Mouse (Mus musculus) heart, adult 2 months (tissue): ENCODE measurements around the gene Hoxa6. TPM values are rescaled to one million over a fixed set of nuclear protein-coding genes. Genes with fewer than 3 reads are reported as not detected.
A peak's percentile ranks its signal among the peaks of the same experiment; 100 is the strongest.

Experiments
- DNase-seq, 2 experiments: peaks; one replicate each; pipeline ENCODE4 v3.0.0; 2021
- H3K27ac ChIP-seq: fragments of 200-600 bp; 2 replicates; pipeline ENCODE4 v1.8.1; 2022
- H3K27me3 ChIP-seq: fragments of 200-500 bp; 2 replicates; pipeline ENCODE4 v1.6.1; 2012; ENCODE audit warnings: mild to moderate bottlenecking, low read length, inconsistent platforms, mixed read lengths; ENCODE audit not compliant: control insufficient read depth, insufficient read depth
- H3K36me3 ChIP-seq: fragments of 200-500 bp; 2 replicates; pipeline ENCODE4 v1.6.1; 2012; ENCODE audit warnings: low read length, inconsistent platforms; ENCODE audit not compliant: control insufficient read depth, insufficient read depth
- H3K4me1 ChIP-seq: fragments of 200-500 bp; 2 replicates; pipeline ENCODE4 v1.6.1; 2011; ENCODE audit warnings: low read length; ENCODE audit not compliant: control insufficient read depth, insufficient read depth
- H3K4me3 ChIP-seq: fragments of 200-600 bp; 2 replicates; pipeline ENCODE4 v1.8.1; 2022
- H3K79me2 ChIP-seq: fragments of 200-500 bp; replicated peaks from 2 replicates; pipeline ENCODE4 v1.6.1; 2012; ENCODE audit warnings: mild to moderate bottlenecking, inconsistent platforms, low read length, moderate library complexity, mixed read lengths; ENCODE audit not compliant: control insufficient read depth, insufficient read depth
- H3K9ac ChIP-seq: fragments of 200-500 bp; 2 replicates; pipeline ENCODE4 v1.6.1; 2012; ENCODE audit warnings: low read depth, mild to moderate bottlenecking, control low read depth, inconsistent platforms, low read length, mixed read lengths
- CTCF ChIP-seq: fragments of 200-600 bp; IDR thresholded peaks from 2 replicates; pipeline ENCODE4 v1.8.1; 2022; ENCODE audit warnings: antibody characterized with exemption, mild to moderate bottlenecking, moderate library complexity
- EP300 ChIP-seq: fragments of 200-500 bp; IDR thresholded peaks from 2 replicates; pipeline ENCODE4 v1.6.1; 2011; ENCODE audit warnings: low read depth, low read length, control low read depth; ENCODE audit not compliant: insufficient read depth
- POLR2A ChIP-seq: fragments of 200-500 bp; IDR thresholded peaks from 2 replicates; pipeline ENCODE4 v1.6.1; 2011; ENCODE audit warnings: mild to moderate bottlenecking, low read depth, low read length, control low read depth; ENCODE audit not compliant: insufficient read depth
- whole genome bisulfite sequencing: fragments of 180-500 bp; shearing (Covaris S2); methylation state at CpG from one replicate; pipeline ENCODE4 v1.1.7; 2018; 5-methylcytosine and 5-hydroxymethylcytosine counted together
- intact Hi-C: fragments of 180-260 bp; cut with DNase I; formaldehyde crosslinking; loops from one replicate; pipeline ENCODE4 v1.15.1; 2025
- polyA plus RNA-seq: library from polyadenylated mRNA; depleted of rRNA; stranded (reverse); fragments of >200 nt; gene quantifications from 2 replicates; pipeline ENCODE4 v1.2.3, GENCODE M21; 2012
- total RNA-seq, 2 experiments: library from RNA; stranded (reverse); gene quantifications; 2 replicates each; pipeline ENCODE4 v1.2.3; 2021

Hoxa6 gene
- total and polyA plus RNA-seq, 3 experiments: not detected

GRCm38 (mm10) chr6:52214271-52214670 lies 5.7 kb upstream of the Hoxa6 start:
- H3K79me2 ChIP-seq: no peaks in the 10 kb centered on the region
- no peaks in the 10 kb centered on the region; the same call in 1 of the 2 replicates for H3K4me1 ChIP-seq
- peaks cover 50% of the 10 kb centered on the region for H3K27me3 ChIP-seq
- intact Hi-C loops: loop anchor here (5.0 kb wide), 1 partner anchor 1032 kb away; no protein-coding TSS in a partner anchor
- no peak overlapping the region for H3K9ac ChIP-seq
- H3K4me3 ChIP-seq: no peak overlapping the region
- H3K27ac ChIP-seq: no peak overlapping the region
- 20% methylated on average over 5 of the region's 5 CpGs for WGBS
- H3K36me3 ChIP-seq: no peaks in the 10 kb centered on the region
- TF ChIP-seq CTCF (no peak), EP300 (no peak), POLR2A (no peak)
- DNase-seq: peak; percentile 2 to 20

DNA sequence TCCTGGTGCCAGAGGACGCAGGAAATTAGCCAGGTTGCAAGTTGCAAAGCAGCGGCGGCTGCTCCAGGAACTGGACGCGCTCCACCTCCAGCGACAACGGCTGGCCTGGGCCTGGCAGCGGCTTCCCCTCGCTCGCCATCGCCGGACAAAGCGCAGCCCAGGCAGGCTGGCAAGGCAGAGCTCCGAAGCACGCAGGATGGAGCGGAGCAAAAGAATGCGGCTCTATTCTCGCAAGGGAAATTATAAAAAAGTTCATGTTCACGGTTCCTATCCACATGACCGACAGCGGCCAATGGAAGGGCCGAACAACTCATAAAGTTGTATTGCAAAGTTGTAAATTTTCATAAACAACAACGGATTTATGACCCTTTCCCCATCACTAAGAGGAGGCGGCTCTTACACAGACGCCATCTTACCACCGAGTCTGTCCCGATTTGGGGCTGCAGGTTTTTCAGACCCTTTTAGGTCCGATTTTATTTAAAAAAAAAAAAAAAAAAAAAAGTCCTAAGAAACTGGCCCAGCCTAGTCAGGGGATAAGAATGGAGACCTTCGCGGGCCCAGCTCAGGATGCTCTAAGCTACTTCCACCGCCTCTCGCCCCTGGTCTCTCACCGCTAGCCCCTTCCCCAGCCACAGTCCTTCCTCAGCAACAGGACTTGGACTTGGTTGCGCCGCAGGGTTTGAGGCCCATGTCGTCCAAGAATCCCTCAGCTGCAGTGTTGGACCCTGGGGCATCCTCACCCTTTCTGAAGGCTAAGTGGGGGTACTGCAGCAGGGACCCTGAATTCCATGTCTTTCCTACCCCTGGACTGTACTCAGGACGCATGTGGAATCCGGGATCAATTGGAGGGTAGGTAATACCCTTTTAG lies 4.8 kb upstream of the Hoxa6 start, which contains the start of the genes Hoxa3 and Gm28308:
Gene Hoxa3, minus strand, starts transcription at position 218 of the 868 bp plus-strand sequence.
Gene Gm28308, minus strand, starts transcription at position 221 of the 868 bp plus-strand sequence.
- DNase-seq: peak; percentile 21 to 48
- TF ChIP-seq POLR2A (no peak), EP300 (no peak), CTCF (no peak)
- H3K4me1 ChIP-seq: no peaks in the 10 kb centered on the region; the same call in 1 of the 2 replicates
- H3K36me3 ChIP-seq: no peaks in the 10 kb centered on the region
- intact Hi-C loops: loop anchor here (5.0 kb wide), 1 partner anchor 1031 kb away; no protein-coding TSS in a partner anchor
- peak within 1 kb of the TSS; percentile 43 for H3K4me3 ChIP-seq
- no peaks in the 10 kb centered on the region for H3K79me2 ChIP-seq
- 0 out of 2 replicates have a peak within 1 kb of the TSS, but pooled peaks have one; percentile 20 for H3K27ac ChIP-seq
- WGBS: 6% methylated on average over 38 of the region's 38 CpGs
- H3K27me3 ChIP-seq: peaks cover 53% of the 10 kb centered on the region
- H3K9ac ChIP-seq: peak within 1 kb of the TSS; percentile 41; the same call in 1 of the 2 replicates

DNA sequence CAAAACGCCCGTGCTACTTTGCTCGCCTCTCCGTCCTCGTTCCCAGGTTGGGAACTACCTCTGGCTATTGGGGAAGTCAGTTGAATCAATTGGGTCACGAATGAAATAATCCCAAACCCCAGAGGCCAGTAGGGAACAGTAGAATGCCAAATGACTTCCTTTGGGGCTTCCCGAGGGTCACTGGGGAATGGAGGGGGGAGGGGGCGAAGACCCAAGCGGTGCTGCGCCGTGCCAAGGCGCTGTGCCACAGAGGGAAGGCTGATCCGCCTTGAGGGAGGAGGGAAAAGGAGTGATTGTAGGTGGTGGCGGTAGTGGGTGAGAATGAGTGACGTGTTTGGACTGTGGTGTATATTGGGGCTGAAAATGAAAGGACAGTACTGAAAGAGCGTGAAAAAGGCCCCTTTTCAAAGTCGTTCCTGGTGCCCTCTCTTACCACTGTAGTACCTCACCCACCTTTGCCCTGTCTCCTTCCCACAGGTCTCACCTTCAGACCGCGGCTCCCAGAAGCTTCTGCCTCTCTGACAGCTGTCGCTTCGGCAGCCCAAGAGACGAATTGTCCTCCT lies 4.1 kb upstream of the Hoxa6 start:
- WGBS: 3% methylated on average over 22 of the region's 22 CpGs
- intact Hi-C loops: loop anchor here (5.0 kb wide), 1 partner anchor 1030 kb away; no protein-coding TSS in a partner anchor
- Histone ChIP-seq H3K36me3 (no peaks in the 10 kb centered on the region), H3K27me3 (peaks cover 53% of the 10 kb centered on the region), H3K9ac (peak overlapping the region; percentile 41; the same call in 1 of the 2 replicates), H3K4me1 (no peaks in the 10 kb centered on the region; the same call in 1 of the 2 replicates), H3K4me3 (peak overlapping the region; percentile 43), H3K79me2 (no peaks in the 10 kb centered on the region), H3K27ac (no peak overlapping the region)
- DNase-seq: peak; percentile 11 to 63
- TF ChIP-seq EP300 (no peak), CTCF (no peak), POLR2A (no peak)

- Histone ChIP-seq H3K4me1 (no peaks in the 10 kb centered on the region; the same call in 1 of the 2 replicates), H3K27me3 (peaks cover 48% of the 10 kb centered on the region), H3K79me2 (no peaks in the 10 kb centered on the region), H3K4me3 (no peak overlapping the region), H3K27ac (no peak overlapping the region), H3K36me3 (no peaks in the 10 kb centered on the region), H3K9ac (no peak overlapping the region)
- 9% methylated on average over 13 of the region's 13 CpGs for WGBS
- intact Hi-C loops: loop anchor here (1.0 to 5.0 kb wide), 2 partner anchors 9 to 1030 kb away; partner anchors contain the start of gene Hoxa7
- TF ChIP-seq CTCF (no peak), POLR2A (no peak), EP300 (no peak)
- no peak for DNase-seq
Measured at GRCm38 (mm10) chr6:52211961-52212360, 3.4 kb upstream of the Hoxa6 start.

- H3K27ac ChIP-seq: no peak overlapping the region
- H3K4me1 ChIP-seq: no peaks in the 10 kb centered on the region; the same call in 1 of the 2 replicates
- H3K79me2 ChIP-seq: no peaks in the 10 kb centered on the region
- H3K27me3 ChIP-seq: peaks cover 44% of the 10 kb centered on the region
- peak; percentile 76 to 88 for DNase-seq
- 3% methylated on average over 37 of the region's 37 CpGs for WGBS
- H3K36me3 ChIP-seq: no peaks in the 10 kb centered on the region
- intact Hi-C loops: loop anchor here (1.0 to 5.0 kb wide), 2 partner anchors 10 to 1029 kb away; partner anchors contain the start of gene Hoxa7
- no peak overlapping the region for H3K4me3 ChIP-seq
- H3K9ac ChIP-seq: no peak overlapping the region
- TF ChIP-seq EP300 (no peak), POLR2A (no peak), CTCF (no peak; the same call in 1 of the 2 replicates)
Measured at GRCm38 (mm10) chr6:52211170-52211935, 2.8 kb upstream of the Hoxa6 start.
